Mouse (Mus musculus): ENCODE measurements around the gene Prelid3b. TPM values are rescaled to one million over a fixed set of nuclear protein-coding genes. Genes with fewer than 3 reads are reported as not detected.
A peak's percentile ranks its signal among the peaks of the same experiment; 100 is the strongest.

The Prelid3b gene
- total RNA-seq, 1 experiment from 2014 or later = 110 TPM

DNA sequence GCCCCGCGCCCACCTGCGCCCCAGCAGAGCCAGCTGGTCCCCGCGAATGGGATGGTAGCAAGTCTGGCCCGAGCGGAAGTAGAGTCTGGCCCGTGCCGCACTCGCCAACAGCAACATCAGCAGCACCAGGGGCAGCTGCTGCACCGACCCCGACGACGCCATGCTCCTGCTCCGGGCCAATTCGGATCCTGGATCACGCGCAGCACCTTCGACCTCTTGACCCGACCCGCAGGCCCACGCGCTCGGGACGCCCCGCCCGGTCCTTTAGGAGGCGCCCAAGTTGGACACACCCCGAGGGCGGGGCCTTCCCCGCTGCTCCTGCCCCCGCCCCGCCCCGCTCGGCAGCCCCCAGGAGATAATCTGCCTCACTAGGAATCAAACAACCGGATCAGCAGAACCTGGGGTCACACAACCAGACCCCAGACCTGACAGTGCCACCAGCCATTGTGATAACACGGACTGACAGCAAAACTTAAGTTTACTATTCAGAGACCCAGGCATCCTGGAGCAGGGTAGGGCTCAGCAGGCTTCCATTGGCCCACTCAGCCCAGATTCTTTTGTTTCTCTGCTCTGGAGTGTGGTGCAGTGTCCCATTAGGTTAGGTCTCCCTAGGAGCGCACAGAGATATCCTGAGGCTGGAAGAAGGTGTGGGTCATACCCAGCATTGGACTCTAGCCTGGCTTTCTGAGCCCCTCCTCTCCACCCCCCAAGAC, 34.0 kb downstream of the Prelid3b start, which contains the start of gene Ctsz:
TSS of gene Ctsz (minus strand) at position 303 of the 713 bp plus-strand sequence.
- ATAC-seq (replicated peaks in 1 of 2; ENCODE audit: insufficient read depth in 1 of 2, low FRiP score in 2 of 2, low TSS enrichment in 1 of 2, low read depth in 1 of 2, poor library complexity in 2 of 2, severe bottlenecking in 2 of 2) = peak; percentile 44 to 50

DNA sequence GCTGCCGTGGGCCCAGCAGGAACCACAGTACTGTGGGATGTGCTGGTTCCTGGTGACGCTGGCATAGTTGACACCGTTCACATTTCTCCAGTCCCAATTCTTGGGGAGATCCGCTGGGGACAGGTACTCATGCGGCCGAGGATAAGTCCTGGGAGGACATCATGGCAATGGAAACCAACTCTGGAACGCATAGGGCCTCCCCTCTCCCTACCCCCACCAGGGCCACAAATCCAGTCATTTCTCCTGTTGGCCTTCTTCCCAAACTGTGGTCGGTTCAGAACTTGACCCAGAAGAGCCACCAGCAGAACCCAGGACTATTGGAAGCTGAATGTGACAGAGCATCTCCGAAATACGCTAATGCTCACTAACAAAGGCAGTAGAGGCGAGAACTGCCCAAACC, 34.7 kb downstream of the Prelid3b start:
- no peak for ATAC-seq (replicated peaks in 1 of 2; ENCODE audit: insufficient read depth in 1 of 2, low FRiP score in 2 of 2, low TSS enrichment in 1 of 2, low read depth in 1 of 2, poor library complexity in 2 of 2, severe bottlenecking in 2 of 2)

DNA sequence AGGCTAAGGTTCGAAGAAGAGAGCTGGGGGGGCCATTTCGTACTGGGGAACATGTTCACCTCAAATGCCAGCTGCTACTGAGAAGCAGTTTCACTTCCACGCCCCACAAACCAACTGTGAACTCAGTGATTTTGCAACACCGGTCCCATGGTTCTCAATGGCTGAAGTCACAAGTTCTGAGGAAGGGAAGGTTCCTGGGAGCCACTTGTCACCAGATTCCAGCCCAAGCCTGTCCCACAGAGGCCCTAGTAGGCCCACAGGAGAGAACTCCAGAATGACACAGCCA, 35.2 kb downstream of the Prelid3b start:
- ATAC-seq (replicated peaks in 1 of 2; ENCODE audit: insufficient read depth in 1 of 2, low FRiP score in 2 of 2, low TSS enrichment in 1 of 2, low read depth in 1 of 2, poor library complexity in 2 of 2, severe bottlenecking in 2 of 2) = peak; percentile 31 to 38

DNA sequence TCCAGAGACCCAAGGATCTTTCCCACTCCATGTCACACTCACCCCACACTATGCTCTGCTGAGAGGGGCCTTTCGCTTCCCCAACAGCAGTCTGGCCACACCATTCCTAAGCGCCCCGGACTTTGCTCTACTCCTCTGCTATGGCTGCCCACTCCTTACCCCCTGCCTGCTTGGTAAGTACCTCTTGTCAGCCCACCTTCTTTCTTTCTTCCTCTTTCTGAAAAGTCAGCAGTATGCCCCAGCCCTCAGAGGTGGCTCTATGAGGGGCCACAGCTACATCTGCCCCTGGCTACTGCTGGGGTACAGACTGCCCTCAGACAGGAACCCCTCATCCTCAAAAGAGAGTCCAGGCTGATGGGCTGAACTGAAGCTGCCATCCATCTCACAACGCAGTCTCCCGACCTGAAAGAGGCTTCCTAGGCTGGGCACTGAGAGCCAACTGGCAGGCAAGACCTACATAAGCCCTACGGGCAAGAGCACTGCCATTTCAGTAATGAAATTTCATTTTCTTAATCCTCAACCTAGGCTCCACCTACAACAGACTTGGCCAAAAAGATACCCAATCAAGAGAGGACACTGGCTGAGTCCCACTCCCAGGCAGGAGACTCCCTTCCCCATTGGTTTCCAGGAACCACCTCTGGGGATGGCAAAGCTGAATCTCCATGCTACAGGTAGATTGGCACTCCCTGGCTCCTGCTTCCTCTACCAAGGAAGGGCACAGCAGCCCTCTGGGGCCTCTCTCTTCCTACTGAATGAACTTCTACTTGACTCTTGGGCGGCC, 35.8 kb downstream of the Prelid3b start:
- peak in 1 of 2 experiments; percentile 4; a peak in 1 of 4 replicates for ATAC-seq (replicated peaks in 1 of 2; ENCODE audit: insufficient read depth in 1 of 2, low FRiP score in 2 of 2, low TSS enrichment in 1 of 2, low read depth in 1 of 2, poor library complexity in 2 of 2, severe bottlenecking in 2 of 2)

DNA sequence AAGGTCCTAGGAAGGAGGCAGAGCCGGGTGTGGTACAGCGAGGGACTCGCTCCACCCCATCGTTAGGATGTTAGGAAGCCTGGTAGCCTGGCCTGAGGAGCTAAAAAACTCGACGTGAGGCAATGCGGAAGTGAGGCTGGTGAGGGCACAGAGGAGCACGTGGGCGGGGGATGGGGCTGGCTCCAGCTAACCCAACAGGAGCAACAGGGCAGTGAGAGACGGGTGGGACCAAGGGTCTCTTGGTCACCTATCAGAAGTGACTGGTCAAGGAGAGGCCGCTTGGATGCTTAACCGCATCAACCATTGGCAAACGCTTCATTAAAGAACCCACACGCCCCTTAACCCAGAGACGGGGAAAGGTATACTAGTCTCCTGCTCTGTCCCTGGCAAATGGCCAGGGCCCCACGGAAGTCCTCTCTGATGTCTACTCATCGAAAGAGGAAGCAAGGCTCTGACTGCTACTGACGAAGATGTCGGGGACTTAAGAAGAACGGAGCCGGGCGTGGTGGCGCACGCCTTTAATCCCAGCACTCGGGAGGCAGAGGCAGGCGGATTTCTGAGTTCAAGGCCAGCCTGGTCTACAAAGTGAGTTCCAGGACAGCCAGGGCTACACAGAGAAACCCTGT, 36.7 kb downstream of the Prelid3b start:
- peak in 1 of 2 experiments; percentile 31; a peak in 1 of 4 replicates for ATAC-seq (replicated peaks in 1 of 2; ENCODE audit: insufficient read depth in 1 of 2, low FRiP score in 2 of 2, low TSS enrichment in 1 of 2, low read depth in 1 of 2, poor library complexity in 2 of 2, severe bottlenecking in 2 of 2)

DNA sequence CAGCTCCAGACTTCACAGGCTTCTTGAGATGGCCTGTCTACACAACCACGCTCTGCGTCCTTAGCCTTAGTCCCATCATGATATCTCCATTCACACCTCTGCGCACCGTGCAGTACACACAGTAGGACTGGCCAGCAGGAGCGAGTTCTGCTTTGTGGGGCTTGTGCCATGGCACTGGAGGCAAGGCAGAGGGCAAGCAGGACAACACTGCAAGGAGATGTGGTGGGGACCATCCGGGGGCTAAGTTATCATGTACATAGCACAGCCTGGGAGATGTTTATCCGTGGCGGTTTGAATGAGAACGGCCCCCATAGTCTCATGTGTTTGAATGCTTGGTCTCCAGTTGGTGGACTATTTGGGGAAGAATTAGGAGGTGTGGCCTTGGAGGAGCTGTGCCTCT, 37.9 kb downstream of the Prelid3b start:
- no peak for ATAC-seq (replicated peaks in 1 of 2; ENCODE audit: insufficient read depth in 1 of 2, low FRiP score in 2 of 2, low TSS enrichment in 1 of 2, low read depth in 1 of 2, poor library complexity in 2 of 2, severe bottlenecking in 2 of 2)

DNA sequence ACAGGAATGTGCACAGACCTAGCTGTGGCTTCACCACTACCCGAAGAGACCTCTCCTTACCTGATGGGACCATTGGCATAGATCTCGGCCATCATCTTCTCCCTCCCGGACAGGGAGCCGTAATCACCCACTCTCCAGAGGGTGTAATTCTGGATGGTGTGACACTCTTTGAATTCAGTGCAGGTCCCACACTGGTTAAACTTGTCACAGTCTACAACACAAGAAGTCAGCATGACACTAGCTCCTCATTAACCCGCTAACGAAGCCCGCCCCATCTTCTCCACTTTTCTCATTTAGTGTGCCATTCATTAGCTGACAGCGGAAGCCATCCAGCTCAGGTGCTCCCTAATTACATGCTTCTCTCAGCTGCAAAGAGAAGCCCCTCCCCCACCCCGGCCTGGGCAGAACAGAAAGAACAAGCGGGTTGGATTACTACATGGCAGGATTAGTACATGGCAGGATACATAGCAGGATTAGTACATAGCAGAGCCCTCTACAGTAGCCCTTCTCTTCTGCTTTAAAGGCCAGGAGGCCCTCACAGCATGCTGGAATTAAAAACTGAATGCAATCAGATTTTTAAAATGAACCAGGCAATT, 43.8 kb downstream of the Prelid3b start:
- no peak for ATAC-seq (replicated peaks in 1 of 2; ENCODE audit: insufficient read depth in 1 of 2, low FRiP score in 2 of 2, low TSS enrichment in 1 of 2, low read depth in 1 of 2, poor library complexity in 2 of 2, severe bottlenecking in 2 of 2)

DNA sequence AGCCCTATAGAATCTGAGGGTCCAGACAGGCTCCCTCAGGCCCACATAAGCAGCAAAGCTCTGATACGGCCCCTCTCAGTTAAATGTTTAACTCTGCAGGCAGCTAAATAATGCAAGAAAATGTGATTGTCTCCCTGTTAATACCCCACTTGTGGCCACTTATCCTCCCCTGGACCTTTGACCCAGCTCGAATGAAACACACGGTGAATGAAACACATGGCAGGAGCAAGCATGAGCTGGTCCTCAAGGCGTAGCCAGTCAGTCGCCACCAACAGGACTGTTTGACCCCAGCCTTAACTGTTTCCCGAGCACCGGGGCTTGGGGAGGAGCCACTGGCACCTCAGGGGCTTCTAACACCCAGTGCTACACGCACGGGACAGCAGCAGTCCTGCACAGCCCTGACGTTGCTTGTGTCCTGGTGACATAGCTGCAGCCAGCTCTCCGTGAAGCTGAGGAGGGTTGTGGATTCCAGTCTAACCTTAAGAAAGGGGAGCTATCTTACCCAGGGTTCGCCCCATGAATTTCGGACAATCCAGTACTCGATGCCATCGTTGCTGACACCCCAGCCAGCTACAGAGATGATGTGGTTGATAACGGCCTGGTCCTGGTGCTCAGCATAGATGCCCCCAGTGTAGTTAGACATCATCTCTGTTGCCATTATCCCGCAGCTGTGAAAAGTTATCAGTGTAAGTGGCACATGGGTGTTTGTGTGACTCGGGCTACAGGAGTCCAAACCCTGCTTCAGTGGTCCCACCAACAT, 44.6 kb downstream of the Prelid3b start:
- no peak for ATAC-seq (replicated peaks in 1 of 2; ENCODE audit: insufficient read depth in 1 of 2, low FRiP score in 2 of 2, low TSS enrichment in 1 of 2, low read depth in 1 of 2, poor library complexity in 2 of 2, severe bottlenecking in 2 of 2)

DNA sequence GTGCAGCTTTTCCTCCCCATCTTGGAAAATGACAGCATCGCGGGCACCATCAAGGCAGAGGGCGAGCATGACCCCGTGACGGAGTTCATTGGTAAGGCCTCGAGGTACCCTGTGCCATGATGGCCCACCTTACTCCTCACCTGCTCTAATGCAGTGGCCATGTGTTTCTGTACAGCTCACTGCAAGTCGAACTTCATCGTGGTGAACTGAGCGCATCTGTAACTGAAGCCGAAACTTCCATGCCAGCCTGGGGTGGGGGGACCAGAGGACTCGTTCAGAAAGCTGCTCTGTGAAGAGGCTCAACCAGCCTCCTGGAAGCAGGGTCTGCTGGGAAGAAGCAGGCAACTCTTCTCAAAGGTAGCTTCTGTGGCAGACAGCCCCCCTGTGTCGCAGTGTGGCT, 46.0 kb downstream of the Prelid3b start:
- no peak for ATAC-seq (replicated peaks in 1 of 2; ENCODE audit: insufficient read depth in 1 of 2, low FRiP score in 2 of 2, low TSS enrichment in 1 of 2, low read depth in 1 of 2, poor library complexity in 2 of 2, severe bottlenecking in 2 of 2)

DNA sequence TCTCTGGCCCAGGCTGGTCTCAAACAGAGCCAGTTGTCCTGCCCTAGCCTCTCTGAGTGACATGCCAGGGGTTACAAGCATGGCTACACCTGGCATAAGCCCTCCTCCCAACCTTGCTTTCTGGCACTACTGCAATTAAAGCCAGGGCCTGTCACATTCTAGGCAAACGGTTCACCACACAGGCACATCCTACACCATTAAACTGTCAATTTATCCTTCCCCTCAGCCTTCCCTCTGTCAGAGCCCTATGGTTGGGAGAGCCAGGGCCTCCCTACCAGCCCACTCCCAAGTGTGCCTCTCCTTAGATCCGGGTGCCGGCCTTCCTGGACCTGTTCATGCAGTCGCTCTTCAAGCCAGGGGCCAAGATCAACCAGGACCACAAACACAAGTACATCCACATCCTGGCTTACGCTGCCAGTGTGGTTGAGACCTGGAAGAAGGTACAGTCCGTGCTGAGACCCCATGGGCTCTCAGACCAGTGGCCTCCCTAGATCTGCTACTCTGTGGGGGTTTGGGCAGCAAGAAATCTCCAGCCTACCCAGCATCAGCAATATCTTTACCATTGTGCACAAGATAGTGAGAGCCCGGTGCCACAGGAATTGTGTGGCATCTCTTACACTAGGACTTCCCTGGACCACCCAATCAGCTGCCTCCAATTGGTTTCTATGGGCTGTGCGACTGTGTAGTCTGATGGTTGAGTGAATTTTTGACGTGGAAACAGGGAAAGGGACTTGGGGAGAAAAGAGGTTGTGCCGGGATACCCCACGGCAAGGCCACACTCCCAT, 48.4 kb downstream of the Prelid3b start:
- ATAC-seq (replicated peaks in 1 of 2; ENCODE audit: insufficient read depth in 1 of 2, low FRiP score in 2 of 2, low TSS enrichment in 1 of 2, low read depth in 1 of 2, poor library complexity in 2 of 2, severe bottlenecking in 2 of 2) = no peak

DNA sequence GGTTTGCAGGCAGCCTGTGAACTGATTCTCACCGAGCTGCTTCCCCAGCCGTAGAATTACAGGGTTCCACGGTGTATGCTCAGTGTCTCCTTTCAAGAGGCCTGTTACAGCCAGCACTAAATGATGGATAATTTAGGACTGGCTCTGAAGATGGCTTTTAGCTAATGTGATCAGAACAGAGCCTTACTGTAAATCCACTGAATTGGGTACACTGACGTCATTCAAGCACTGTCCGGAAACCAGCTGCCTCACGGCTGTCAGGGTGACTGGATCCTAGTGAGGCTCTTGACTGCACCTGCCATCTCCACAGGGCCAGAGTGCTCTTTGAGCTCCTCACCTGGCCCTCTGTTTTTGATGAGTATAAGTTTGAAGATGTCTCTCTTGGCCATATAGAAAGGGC, 51.8 kb downstream of the Prelid3b start:
- no peak for ATAC-seq (replicated peaks in 1 of 2; ENCODE audit: insufficient read depth in 1 of 2, low FRiP score in 2 of 2, low TSS enrichment in 1 of 2, low read depth in 1 of 2, poor library complexity in 2 of 2, severe bottlenecking in 2 of 2)

DNA sequence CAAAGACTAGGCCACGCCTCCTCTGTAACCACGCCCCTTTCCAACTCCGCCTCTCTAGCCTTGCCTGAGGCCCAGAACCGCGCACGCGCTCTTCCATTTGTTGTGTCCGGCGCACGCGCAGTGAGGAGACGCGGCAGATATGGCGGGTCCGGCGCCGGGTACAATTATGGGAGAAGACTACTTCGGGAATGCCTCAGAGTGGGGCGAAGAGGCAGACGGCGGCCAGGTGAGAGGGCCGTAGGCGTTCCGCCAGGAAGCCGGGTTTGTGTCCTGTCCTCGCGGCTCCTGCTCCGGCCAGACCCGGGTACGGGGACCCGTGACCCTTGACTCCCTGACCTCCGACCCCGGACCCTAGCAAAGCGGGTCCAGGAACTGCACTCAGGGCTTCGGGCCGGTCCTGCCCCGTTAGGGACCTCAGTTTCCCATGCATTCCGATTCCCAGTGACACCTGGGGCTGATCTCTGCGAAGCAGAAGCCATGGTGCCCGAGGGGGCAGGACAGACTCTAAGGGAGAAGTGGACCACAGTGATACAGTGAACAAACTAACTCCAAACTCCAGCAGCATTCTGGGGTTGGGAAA, 57.1 kb downstream of the Prelid3b start, which contains the start of gene Nelfcd:
TSS of gene Nelfcd (plus strand) at position 74 of the 580 bp plus-strand sequence.
- peak; percentile 96 to 98 for ATAC-seq (replicated peaks in 1 of 2; ENCODE audit: insufficient read depth in 1 of 2, low FRiP score in 2 of 2, low TSS enrichment in 1 of 2, low read depth in 1 of 2, poor library complexity in 2 of 2, severe bottlenecking in 2 of 2)

Other genes starting within 250 kb of the Prelid3b start
- 245 and 262 TPM in 2 replicates for gene Gnas, start 188.8 kb downstream of the Prelid3b start, total RNA-seq (2017)
- gene Gm20721, start 126.4 kb downstream of the Prelid3b start, total RNA-seq (2017) = 6.4 and 9.1 TPM in 2 replicates
- gene Nelfcd, start 57.3 kb downstream of the Prelid3b start, total RNA-seq (2017) = 43.4 and 50.9 TPM in 2 replicates
- gene Ctsz, start 34.0 kb downstream of the Prelid3b start, total RNA-seq (2017) = 85.3 and 109 TPM in 2 replicates
- gene Tubb1, start 22.4 kb downstream of the Prelid3b start, total RNA-seq (2017) = 1.0 TPM in 1 of 2 replicates, not detected in the other
- 153 and 381 TPM in 2 replicates for gene Atp5e, start 9.0 kb downstream of the Prelid3b start, total RNA-seq (2017)
- 12.4 and 15.1 TPM in 2 replicates for gene Zfp831, start 170.5 kb upstream of the Prelid3b start, total RNA-seq (2017)